Mouse (Mus musculus): ENCODE results near the gene Gspt2. TPM values are rescaled to one million over a fixed set of nuclear protein-coding genes. Genes with fewer than 3 reads are reported as not detected.

Gspt2 gene
- polyA plus RNA-seq (2017; shearing (Covaris generic)): 1 to 10 TPM in 1 of 2 experiments, under 1 TPM in 1; 0.24 to 1.2 TPM

DNA sequence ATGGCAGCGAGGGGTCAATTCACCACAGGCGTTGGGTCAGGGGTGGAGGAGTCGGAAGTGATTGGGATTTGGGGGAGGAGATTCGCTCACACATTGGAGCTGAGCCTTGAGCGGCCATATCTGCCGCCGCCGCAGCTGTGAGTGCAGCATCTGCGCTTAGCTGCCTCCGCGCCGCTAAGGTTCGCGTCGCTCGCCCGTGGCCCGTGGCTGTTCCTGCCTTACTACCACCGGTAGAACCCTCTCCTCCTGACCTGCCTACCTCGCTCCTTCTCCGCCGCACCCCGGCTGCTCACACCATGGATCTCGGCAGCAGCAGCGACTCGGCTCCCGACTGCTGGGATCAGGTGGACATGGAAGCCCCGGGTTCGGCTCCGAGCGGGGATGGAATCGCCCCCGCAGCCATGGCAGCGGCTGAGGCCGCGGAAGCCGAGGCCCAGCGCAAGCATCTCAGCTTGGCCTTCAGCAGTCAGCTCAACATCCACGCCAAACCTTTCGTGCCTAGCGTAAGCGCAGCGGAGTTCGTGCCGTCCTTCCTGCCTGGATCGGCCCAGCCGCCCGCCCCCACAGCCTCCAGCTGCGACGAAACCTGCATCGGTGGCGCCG, at the start of gene Gspt2:
TSS of gene Gspt2 (plus strand) at position 109 of the 603 bp plus-strand sequence.

Other genes with a start within 250 kb of the Gspt2 start
- gene Maged1, start 93.9 kb upstream of the Gspt2 start, polyA plus RNA-seq (2017; shearing (Covaris generic)): 10 to 100 TPM in 1 of 2 experiments, 1 to 10 TPM in 1; 2.9 to 11.7 TPM
- 10 to 100 TPM in 1 of 2 experiments, 1 to 10 TPM in 1; 4.6 to 11.8 TPM for gene Zxdb, start 88.5 kb downstream of the Gspt2 start, polyA plus RNA-seq (2017; shearing (Covaris generic))

Data from inflammation-experienced regulatory T-cells (primary cell).